9 mouse cellular contexts compared by ENCODE assay signal in genomic region chr11:18870121-18870931, GRCm38 (mm10).
DNase-seq lines count a peak whose midpoint lies in the region; ATAC-seq lines count a peak whose summit lies in the region.
"Had no signal": no experiment of that assay in that cellular context is flagged by ENCODE, and none has a peak within 500 bp of the region (broad histone marks: within the 10 kb centered on the region; RNA-seq: fewer than 3 reads in every experiment).

No protein-coding gene starts in this region.

- ATAC-seq in forebrain, embryonic 14.5 days, result no peak

- H3K9ac ChIP-seq in forebrain, embryonic 14.5 days (ENCODE audit: low read length), result no peak overlapping the region
- H3K9ac ChIP-seq: limb, embryonic 13.5 days had no signal

- H3K9me3 ChIP-seq in forebrain, embryonic 10.5 days, result no peaks in the 10 kb centered on the region
- H3K9me3 ChIP-seq in forebrain, embryonic 14.5 days (replicated peaks; ENCODE audit: control insufficient read depth, low read length), result no peaks in the 10 kb centered on the region
- H3K9me3 ChIP-seq in embryonic facial prominence, embryonic 10.5 days, result no peaks in the 10 kb centered on the region
- H3K9me3 ChIP-seq in limb, embryonic 10.5 days (replicated peaks), result no peaks in the 10 kb centered on the region
- H3K9me3 ChIP-seq: limb, embryonic 13.5 days had no signal

- peaks cover 99% of the 10 kb centered on the region for H3K27me3 ChIP-seq in forebrain, embryonic 10.5 days (ENCODE audit: poor library complexity, severe bottlenecking)
- peaks cover 47% of the 10 kb centered on the region for H3K27me3 ChIP-seq in forebrain, embryonic 14.5 days (replicated peaks; ENCODE audit: control insufficient read depth, insufficient read depth, low read length)
- H3K27me3 ChIP-seq in embryonic facial prominence, embryonic 10.5 days (replicated peaks; ENCODE audit: low read depth, poor library complexity, severe bottlenecking), result peaks cover 77% of the 10 kb centered on the region
- peaks cover 52% of the 10 kb centered on the region for H3K27me3 ChIP-seq in limb, embryonic 10.5 days (ENCODE audit: low read depth, poor library complexity, severe bottlenecking)

- DNase-seq in forebrain, embryonic 10.5 days (ENCODE audit: extremely low spot score, low spot score), result peak; percentile 26
- DNase-seq in forebrain, embryonic 14.5 days (ENCODE audit: low spot score), result no peak
- peak; percentile 57 for DNase-seq in 3T3-L1 (ENCODE audit: low read depth, low spot score)
- DNase-seq in embryonic facial prominence, embryonic 10.5 days (ENCODE audit: low spot score), result peak; percentile 38
- DNase-seq in limb, embryonic 10.5 days (ENCODE audit: low spot score), result peak; percentile 50
- no peak for DNase-seq in frontal cortex, postnatal 10 days (ENCODE audit: low spot score in 2 of 2)
- DNase-seq in layer of hippocampus, postnatal 10 days (ENCODE audit: low spot score in 2 of 2), result no peak
- DNase-seq in frontal cortex, postnatal 36 days (ENCODE audit: low spot score in 2 of 2), result no peak

- H3K4me2 ChIP-seq in forebrain, embryonic 14.5 days (ENCODE audit: low read length), result no peak overlapping the region

- H3K27ac ChIP-seq in forebrain, embryonic 10.5 days, result no peak overlapping the region
- no peak overlapping the region for H3K27ac ChIP-seq in forebrain, embryonic 14.5 days (ENCODE audit: low read depth, low read length)
- peak overlapping the region; percentile 88 for H3K27ac ChIP-seq in embryonic facial prominence, embryonic 10.5 days (replicated peaks)
- H3K27ac ChIP-seq in limb, embryonic 10.5 days, result peak overlapping the region; percentile 91
- H3K27ac ChIP-seq: limb, embryonic 13.5 days had no signal

- H3K4me1 ChIP-seq in forebrain, embryonic 10.5 days, result peaks cover 54% of the 10 kb centered on the region
- peaks cover 6% of the 10 kb centered on the region for H3K4me1 ChIP-seq in forebrain, embryonic 14.5 days (ENCODE audit: control insufficient read depth, insufficient read depth, low read length)
- peaks cover 45% of the 10 kb centered on the region for H3K4me1 ChIP-seq in embryonic facial prominence, embryonic 10.5 days
- peaks cover 68% of the 10 kb centered on the region for H3K4me1 ChIP-seq in limb, embryonic 10.5 days

- under 1% methylated on average over 25 of the region's 25 CpGs for WGBS in forebrain, embryonic 10.5 days
- WGBS in forebrain, embryonic 14.5 days, result 3% methylated on average over 25 of the region's 25 CpGs
- 2% methylated on average over 25 of the region's 25 CpGs for WGBS in embryonic facial prominence, embryonic 10.5 days
- 2% methylated on average over 25 of the region's 25 CpGs for WGBS in limb, embryonic 10.5 days

- H3K36me3 ChIP-seq in forebrain, embryonic 10.5 days (replicated peaks), result no peaks in the 10 kb centered on the region
- no peaks in the 10 kb centered on the region for H3K36me3 ChIP-seq in forebrain, embryonic 14.5 days (ENCODE audit: control insufficient read depth, insufficient read depth, low read length)
- H3K36me3 ChIP-seq in embryonic facial prominence, embryonic 10.5 days (replicated peaks), result no peaks in the 10 kb centered on the region
- H3K36me3 ChIP-seq in limb, embryonic 10.5 days, result no peaks in the 10 kb centered on the region
- H3K36me3 ChIP-seq: limb, embryonic 13.5 days had no signal

- peak overlapping the region; percentile 49; the same call in 1 of the 2 replicates for H3K4me3 ChIP-seq in forebrain, embryonic 10.5 days
- H3K4me3 ChIP-seq in forebrain, embryonic 14.5 days (ENCODE audit: low read depth, low read length), result no peak overlapping the region
- H3K4me3 ChIP-seq in embryonic facial prominence, embryonic 10.5 days, result peak overlapping the region; percentile 60
- H3K4me3 ChIP-seq in limb, embryonic 10.5 days, result peak overlapping the region; percentile 58

Comparison
In these comparisons a context has a peak if more than half of its experiments do, and no peak if none do; other contexts are left out.
1. DNase-seq: peak in forebrain, embryonic 10.5 days (single experiment), 3T3-L1 (single experiment), embryonic facial prominence, embryonic 10.5 days (single experiment) and limb, embryonic 10.5 days (single experiment); none in forebrain, embryonic 14.5 days (single experiment), frontal cortex, postnatal 10 days (0 of 2), layer of hippocampus, postnatal 10 days (0 of 2) and frontal cortex, postnatal 36 days (0 of 2).
2. H3K27ac ChIP-seq: peak in embryonic facial prominence, embryonic 10.5 days (single experiment) and limb, embryonic 10.5 days (single experiment); none in forebrain, embryonic 10.5 days (single experiment) and forebrain, embryonic 14.5 days (single experiment).